Mouse (Mus musculus): Measurements from ENCODE around the gene Syt14. TPM values are rescaled to one million over a fixed set of nuclear protein-coding genes. Genes with fewer than 3 reads are reported as not detected.

Gene Syt14
- polyA plus RNA-seq (2012; rRNA removed), result 1.9 and 2.3 TPM in 2 replicates

DNA sequence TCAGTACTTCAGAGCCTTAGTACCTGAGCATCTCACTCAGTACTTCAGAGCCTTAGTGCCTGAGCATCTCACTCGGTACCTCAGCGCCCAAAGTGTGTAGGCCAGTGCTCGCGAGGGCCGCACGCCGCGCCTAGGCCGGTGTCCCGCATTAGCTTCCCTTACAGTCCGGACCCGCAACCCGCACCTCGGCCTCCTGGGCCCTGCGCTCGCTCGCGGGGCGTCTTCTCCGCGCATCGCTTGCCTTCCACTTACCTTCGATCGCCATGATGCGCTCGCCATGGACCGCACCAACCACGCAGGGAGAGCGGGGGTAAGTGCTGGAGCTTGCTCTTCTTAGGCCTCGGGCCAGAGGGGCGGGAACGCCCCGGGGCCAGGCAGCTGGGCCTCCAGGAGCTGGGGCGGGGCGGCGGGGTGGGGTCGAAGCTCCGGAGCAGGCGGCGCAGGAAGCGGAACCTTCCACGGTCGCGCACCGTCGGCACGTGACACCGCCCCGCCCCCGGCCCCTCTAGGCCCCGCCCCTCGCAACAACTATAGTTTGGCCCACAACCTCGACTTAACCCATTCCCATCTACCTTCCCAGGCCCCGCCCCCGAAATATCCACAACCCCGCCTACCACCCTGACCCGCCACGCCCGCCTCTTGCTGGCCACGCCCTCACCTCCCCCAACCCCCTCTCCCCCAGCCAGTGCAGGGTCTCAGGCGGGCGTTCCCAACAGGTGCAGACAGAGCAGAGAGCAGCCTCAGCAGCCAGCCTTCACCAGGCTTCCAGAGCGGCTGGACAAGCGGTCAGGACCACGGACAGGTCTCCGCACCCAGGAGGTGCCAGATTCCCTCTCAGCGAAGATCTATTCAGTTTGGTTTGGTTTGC lies at the start of gene Syt14:
Syt14 (minus strand) TSS at position 405 of the 868 bp plus-strand sequence.

DNA sequence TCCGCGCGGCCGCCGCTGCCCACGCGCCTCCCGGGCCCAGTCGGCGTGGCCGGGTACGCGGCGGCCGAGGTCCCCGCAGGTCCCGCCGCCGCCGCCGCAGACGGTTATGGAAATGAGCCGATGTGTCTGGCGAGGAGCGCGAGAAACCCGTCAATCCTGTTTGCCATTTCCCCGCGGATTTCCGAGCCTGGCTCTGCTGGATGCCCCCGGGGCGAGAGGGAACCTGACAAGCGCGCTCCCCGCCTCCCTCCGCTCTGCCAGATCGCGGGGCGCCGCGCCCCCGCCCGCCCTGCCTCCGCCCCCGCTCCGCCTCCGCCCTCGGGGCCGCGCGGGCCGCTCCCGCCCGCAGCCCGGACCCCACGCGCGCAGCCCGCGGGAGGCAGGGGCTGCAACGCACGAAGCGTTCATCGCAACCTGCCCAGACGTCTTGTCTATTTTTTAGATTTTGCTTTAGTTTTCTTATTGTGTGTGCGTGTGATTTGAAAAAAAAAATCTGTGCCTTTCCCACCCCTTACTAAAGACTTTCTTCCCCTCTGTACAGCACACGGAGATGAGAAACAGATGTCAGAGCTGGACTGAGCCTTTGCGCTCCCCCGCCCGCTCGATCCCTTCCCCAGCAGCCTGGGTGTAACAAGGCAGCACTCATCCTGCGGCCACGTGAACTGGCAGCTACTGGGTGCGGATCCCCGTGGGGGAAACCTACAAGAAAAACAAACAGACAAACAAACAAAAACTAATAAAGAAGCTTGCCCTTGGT lies 179.9 kb downstream of the Syt14 start, which contains the start of gene Sertad4:
Sertad4 (minus strand) TSS at position 283 of the 757 bp plus-strand sequence.

Other genes starting within 250 kb of the Syt14 start
- gene Sertad4, start 180.0 kb downstream of the Syt14 start, polyA plus RNA-seq (2012; rRNA removed), result 0.38 and 0.42 TPM in 2 replicates
- gene Diexf, start 94.5 kb upstream of the Syt14 start, polyA plus RNA-seq (2012; rRNA removed), result 7.0 and 7.8 TPM in 2 replicates
- gene Irf6, start 117.3 kb upstream of the Syt14 start, polyA plus RNA-seq (2012; rRNA removed), result 12.9 and 15.1 TPM in 2 replicates
- 2.2 and 2.6 TPM in 2 replicates for gene A130010J15Rik, start 132.3 kb upstream of the Syt14 start, polyA plus RNA-seq (2012; rRNA removed)
- 9.9 and 11.5 TPM in 2 replicates for gene Traf3ip3, start 165.9 kb upstream of the Syt14 start, polyA plus RNA-seq (2012; rRNA removed)
- 1.4 and 2.2 TPM in 2 replicates for gene Lamb3, start 171.9 kb upstream of the Syt14 start, polyA plus RNA-seq (2012; rRNA removed)
- gene Hsd11b1, start 228.3 kb upstream of the Syt14 start, polyA plus RNA-seq (2012; rRNA removed), result 121 and 154 TPM in 2 replicates
- 364 and 512 TPM in 2 replicates for gene G0s2, start 237.4 kb upstream of the Syt14 start, polyA plus RNA-seq (2012; rRNA removed)

All from liver, embryonic 18 days (tissue).